Mouse (Mus musculus): ENCODE measurements around the gene R3hdm2. TPM values are rescaled to one million over a fixed set of nuclear protein-coding genes. Genes with fewer than 3 reads are reported as not detected.
A peak's percentile ranks its signal among the peaks of the same experiment; 100 is the strongest.

Gene R3hdm2
- total and polyA plus RNA-seq, 2 experiments from 2014 or later = 37.2 to 51.0 TPM

- Histone ChIP-seq H3K4me2 (ENCODE audit: low read depth) (no peak overlapping the region), H3K9ac (no peak overlapping the region), H3K9me3 (ENCODE audit: low read length) (no peaks in the 10 kb centered on the region), H3K4me1 (ENCODE audit: insufficient read depth) (no peaks in the 10 kb centered on the region), H3K27me3 (ENCODE audit: insufficient read depth, low read length) (no peaks in the 10 kb centered on the region), H3K36me3 (ENCODE audit: insufficient read depth) (peaks cover 48% of the 10 kb centered on the region), H3K4me3 (ENCODE audit: low read depth, low read length) (no peak overlapping the region), H3K27ac (ENCODE audit: low read depth, low read length) (no peak overlapping the region)
- no peak for DNase-seq
- WGBS = 96% methylated on average over 4 of the region's 4 CpGs
- ATAC-seq = no peak
- no peak for TF ChIP-seq CTCF (IDR thresholded peaks at IDR 0.05; ENCODE audit: low read depth)
Measured at GRCm38 (mm10) chr10:127475175-127475574, 95.0 kb downstream of the R3hdm2 start.

GRCm38 (mm10) chr10:127476541-127476940 lies 96.4 kb downstream of the R3hdm2 start:
- DNase-seq (no peak), ATAC-seq (no peak)
- no peaks in the 10 kb centered on the region for H3K4me1 ChIP-seq (ENCODE audit: insufficient read depth)
- H3K27ac ChIP-seq (ENCODE audit: low read depth, low read length) = no peak overlapping the region
- no peak for TF ChIP-seq CTCF (IDR thresholded peaks at IDR 0.05; ENCODE audit: low read depth)
- H3K9me3 ChIP-seq (ENCODE audit: low read length) = no peaks in the 10 kb centered on the region
- WGBS = 80% methylated on average over 3 of the region's 3 CpGs
- H3K36me3 ChIP-seq (ENCODE audit: insufficient read depth) = peaks cover 57% of the 10 kb centered on the region
- H3K4me2 ChIP-seq (ENCODE audit: low read depth) = no peak overlapping the region
- no peak overlapping the region for H3K9ac ChIP-seq
- no peaks in the 10 kb centered on the region for H3K27me3 ChIP-seq (ENCODE audit: insufficient read depth, low read length)
- H3K4me3 ChIP-seq (ENCODE audit: low read depth, low read length) = no peak overlapping the region

- WGBS = 92% methylated on average over 7 of the region's 7 CpGs
- H3K9me3 ChIP-seq (ENCODE audit: low read length) = no peaks in the 10 kb centered on the region
- TF ChIP-seq CTCF (IDR thresholded peaks at IDR 0.05; ENCODE audit: low read depth) = no peak
Measured at GRCm38 (mm10) chr10:127477301-127477700, 97.2 kb downstream of the R3hdm2 start.

GRCm38 (mm10) chr10:127479131-127479530 lies 99.0 kb downstream of the R3hdm2 start:
- ATAC-seq = peak; percentile 51; the same call in 1 of the 2 replicates
- no peak overlapping the region for H3K4me3 ChIP-seq (ENCODE audit: low read depth, low read length)
- no peaks in the 10 kb centered on the region for H3K9me3 ChIP-seq (ENCODE audit: low read length)
- H3K4me2 ChIP-seq (ENCODE audit: low read depth) = no peak overlapping the region
- no peaks in the 10 kb centered on the region for H3K4me1 ChIP-seq (ENCODE audit: insufficient read depth)
- no peak overlapping the region for H3K27ac ChIP-seq (ENCODE audit: low read depth, low read length)
- 95% methylated on average over 4 of the region's 4 CpGs for WGBS
- peak; percentile 67 for DNase-seq
- H3K36me3 ChIP-seq (ENCODE audit: insufficient read depth) = peaks cover 56% of the 10 kb centered on the region
- TF ChIP-seq CTCF (IDR thresholded peaks at IDR 0.05; ENCODE audit: low read depth) = peak; percentile 73
- H3K9ac ChIP-seq = no peak overlapping the region
- no peaks in the 10 kb centered on the region for H3K27me3 ChIP-seq (ENCODE audit: insufficient read depth, low read length)

More at GRCm38 (mm10) chr10:127477301-127477700, 97.2 kb downstream of the R3hdm2 start:
- ATAC-seq = no peak
- Histone ChIP-seq H3K4me1 (ENCODE audit: insufficient read depth) (no peaks in the 10 kb centered on the region), H3K4me3 (ENCODE audit: low read depth, low read length) (no peak overlapping the region), H3K9ac (no peak overlapping the region), H3K36me3 (ENCODE audit: insufficient read depth) (peaks cover 56% of the 10 kb centered on the region), H3K27me3 (ENCODE audit: insufficient read depth, low read length) (no peaks in the 10 kb centered on the region), H3K27ac (ENCODE audit: low read depth, low read length) (no peak overlapping the region), H3K4me2 (ENCODE audit: low read depth) (no peak overlapping the region)
- DNase-seq = no peak

GRCm38 (mm10) chr10:127480833-127481813 lies 101.0 kb downstream of the R3hdm2 start:
- WGBS = 85% methylated on average over 19 of the region's 19 CpGs
- Histone ChIP-seq H3K4me2 (ENCODE audit: low read depth) (no peak overlapping the region), H3K9ac (no peak overlapping the region), H3K36me3 (ENCODE audit: insufficient read depth) (peaks cover 61% of the 10 kb centered on the region), H3K4me1 (ENCODE audit: insufficient read depth) (no peaks in the 10 kb centered on the region), H3K4me3 (ENCODE audit: low read depth, low read length) (no peak overlapping the region), H3K27ac (ENCODE audit: low read depth, low read length) (no peak overlapping the region), H3K27me3 (ENCODE audit: insufficient read depth, low read length) (no peaks in the 10 kb centered on the region), H3K9me3 (ENCODE audit: low read length) (no peaks in the 10 kb centered on the region)
- no peak for TF ChIP-seq CTCF (IDR thresholded peaks at IDR 0.05; ENCODE audit: low read depth)
- DNase-seq (no peak), ATAC-seq (no peak)

GRCm38 (mm10) chr10:127485235-127485634 lies 105.1 kb downstream of the R3hdm2 start:
- H3K27ac ChIP-seq (ENCODE audit: low read depth, low read length) = no peak overlapping the region
- H3K4me1 ChIP-seq (ENCODE audit: insufficient read depth) = no peaks in the 10 kb centered on the region
- H3K9ac ChIP-seq = no peak overlapping the region
- H3K9me3 ChIP-seq (ENCODE audit: low read length) = no peaks in the 10 kb centered on the region
- ATAC-seq (no peak), DNase-seq (no peak)
- TF ChIP-seq CTCF (IDR thresholded peaks at IDR 0.05; ENCODE audit: low read depth) = no peak
- no peaks in the 10 kb centered on the region for H3K27me3 ChIP-seq (ENCODE audit: insufficient read depth, low read length)
- H3K4me3 ChIP-seq (ENCODE audit: low read depth, low read length) = no peak overlapping the region
- WGBS = 93% methylated on average over 10 of the region's 10 CpGs
- H3K36me3 ChIP-seq (ENCODE audit: insufficient read depth) = peaks cover 68% of the 10 kb centered on the region
- H3K4me2 ChIP-seq (ENCODE audit: low read depth) = no peak overlapping the region

- H3K4me3 ChIP-seq (ENCODE audit: low read depth, low read length) = no peak overlapping the region
- no peaks in the 10 kb centered on the region for H3K27me3 ChIP-seq (ENCODE audit: insufficient read depth, low read length)
- ATAC-seq (no peak), DNase-seq (no peak)
- TF ChIP-seq CTCF (IDR thresholded peaks at IDR 0.05; ENCODE audit: low read depth) = no peak
- H3K4me2 ChIP-seq (ENCODE audit: low read depth) = no peak overlapping the region
- H3K9me3 ChIP-seq (ENCODE audit: low read length) = no peaks in the 10 kb centered on the region
- WGBS = 77% methylated on average over 7 of the region's 7 CpGs
- no peaks in the 10 kb centered on the region for H3K4me1 ChIP-seq (ENCODE audit: insufficient read depth)
- H3K27ac ChIP-seq (ENCODE audit: low read depth, low read length) = no peak overlapping the region
- H3K9ac ChIP-seq = no peak overlapping the region
- peaks cover 73% of the 10 kb centered on the region for H3K36me3 ChIP-seq (ENCODE audit: insufficient read depth)
Measured at GRCm38 (mm10) chr10:127488856-127489255, 108.7 kb downstream of the R3hdm2 start.

All from forebrain, postnatal 0 days (tissue).